Mouse (Mus musculus) stomach, embryonic 16.5 days (tissue): ENCODE results near the gene Cep41. TPM values are rescaled to one million over a fixed set of nuclear protein-coding genes. Genes with fewer than 3 reads are reported as not detected.

Experiments used
- microRNA counts: library from miRNA; unstranded; fragments of <30 nt; microRNA quantifications from one replicate; lab custom pipeline; 2016
- microRNA-seq: library from miRNA; unstranded; fragments of <30 nt; microRNA quantifications from one replicate; pipeline ENCODE4, GENCODE M21; 2016
- polyA plus RNA-seq: library from polyadenylated mRNA; unstranded; fragments of >200 nt; fragmentation: Nextera tagmentation; extraction: Ambion mirVana; gene quantifications from 2 replicates; pipeline ENCODE4 v1.2.1, GENCODE M21; 2015

Gene Cep41
- polyA plus RNA-seq, 1 experiment from 2014 or later: 11.6 TPM

MicroRNA genes within 50 kb of the gene (microRNA counts, 519-probe panel; counts per million panel counts)
- microRNA mmu-miR-335-3p (lab: Ali Mortazavi, UCI) (2,906 counts per million, percentile 67 among the panel's probes with 10 or more counts), microRNA mmu-miR-335-5p (lab: Ali Mortazavi, UCI) (4,336 counts per million, percentile 96 among the panel's probes with 10 or more counts)

Small RNA genes lying within 50 kb of the gene (microRNA-seq; reads per million reads assigned to microRNA genes)
- 41,021 reads per million, percentile 99 among the genes with 10 or more reads in this experiment for gene Mir335

Other genes with a start within 250 kb of the Cep41 start
- 29.9 and 31.6 TPM in 2 replicates for gene Tmem209, start 184.0 kb downstream of the Cep41 start, polyA plus RNA-seq
- not detected in 2 replicates for gene Ssmem1, start 183.9 kb downstream of the Cep41 start, polyA plus RNA-seq
- 688 and 708 TPM in 2 replicates for gene Cpa2, start 152.2 kb downstream of the Cep41 start, polyA plus RNA-seq
- gene Cpa4, start 125.4 kb downstream of the Cep41 start, polyA plus RNA-seq: 1.4 and 1.5 TPM in 2 replicates
- gene Cpa5, start 82.7 kb downstream of the Cep41 start, polyA plus RNA-seq: 0.21 and 0.24 TPM in 2 replicates
- 684 and 706 TPM in 2 replicates for gene Cpa1, start 54.5 kb downstream of the Cep41 start, polyA plus RNA-seq
- gene Mest, start 29.8 kb upstream of the Cep41 start, polyA plus RNA-seq: 746 and 846 TPM in 2 replicates
- 18.3 and 20.6 TPM in 2 replicates for gene Copg2, start 203.0 kb upstream of the Cep41 start, polyA plus RNA-seq
- not detected in 2 replicates for gene Tsga13, start 221.8 kb upstream of the Cep41 start, polyA plus RNA-seq